Mouse (Mus musculus) urinary bladder, postnatal 0 days (tissue): ENCODE results near the gene Srrd. TPM values are rescaled to one million over a fixed set of nuclear protein-coding genes. Genes with fewer than 3 reads are reported as not detected.

ENCODE experiments used
- polyA plus RNA-seq: library from polyadenylated mRNA; unstranded; fragments of >200 nt; fragmentation: Nextera tagmentation; extraction: Ambion mirVana; gene quantifications from 2 replicates; pipeline ENCODE4 v1.2.1, GENCODE M21; 2015

Gene Srrd
- polyA plus RNA-seq, result 17.0 and 17.2 TPM in 2 replicates

DNA sequence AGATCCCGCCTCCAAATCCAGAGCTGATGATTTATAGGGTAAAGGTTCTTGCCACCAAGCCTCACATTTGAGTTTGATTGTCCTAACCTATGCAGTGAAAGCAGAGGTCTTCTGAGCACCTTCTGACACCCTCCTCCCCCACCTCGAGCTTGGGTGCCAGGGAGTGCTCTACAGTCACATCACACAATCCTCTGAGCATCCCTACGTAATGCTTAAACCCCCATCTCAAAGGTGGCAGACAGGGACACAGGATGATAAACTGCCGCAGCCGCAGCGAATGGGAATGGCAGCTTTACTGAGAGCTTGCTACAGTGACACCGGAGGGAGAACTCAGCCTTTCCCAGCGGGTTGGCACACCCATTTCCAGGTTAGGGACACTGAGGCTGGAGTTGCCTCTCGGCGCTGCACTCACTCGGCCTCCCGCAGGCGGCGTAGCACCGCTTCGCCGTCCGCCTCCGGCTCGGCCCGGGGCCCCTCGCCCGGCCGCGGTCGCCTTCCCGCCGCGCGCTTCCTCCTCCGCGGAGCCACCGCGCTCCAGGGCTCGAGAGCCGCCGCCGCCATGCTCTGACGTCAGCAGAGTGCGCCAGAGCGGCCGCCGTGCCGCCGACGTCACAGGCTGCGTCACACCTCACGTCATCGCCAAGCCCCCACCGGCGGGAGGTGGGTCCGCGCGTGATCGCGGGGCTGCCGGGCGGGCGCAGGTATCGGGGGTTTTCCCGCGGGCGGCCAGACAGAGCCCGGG is at the start of gene Srrd, which contains the start of gene Hps4:
Gene Srrd (minus strand): TSS at position 578 of the 742 bp plus-strand sequence.
Gene Hps4 (plus strand): TSS at position 621 of the 742 bp plus-strand sequence.

GRCm38 (mm10) chr5:112355910-112356309 is 13.1 kb upstream of the Srrd start, which contains the start of gene Gm6583:
TSS of gene Gm6583 (minus strand) at chr5:112356033.

DNA sequence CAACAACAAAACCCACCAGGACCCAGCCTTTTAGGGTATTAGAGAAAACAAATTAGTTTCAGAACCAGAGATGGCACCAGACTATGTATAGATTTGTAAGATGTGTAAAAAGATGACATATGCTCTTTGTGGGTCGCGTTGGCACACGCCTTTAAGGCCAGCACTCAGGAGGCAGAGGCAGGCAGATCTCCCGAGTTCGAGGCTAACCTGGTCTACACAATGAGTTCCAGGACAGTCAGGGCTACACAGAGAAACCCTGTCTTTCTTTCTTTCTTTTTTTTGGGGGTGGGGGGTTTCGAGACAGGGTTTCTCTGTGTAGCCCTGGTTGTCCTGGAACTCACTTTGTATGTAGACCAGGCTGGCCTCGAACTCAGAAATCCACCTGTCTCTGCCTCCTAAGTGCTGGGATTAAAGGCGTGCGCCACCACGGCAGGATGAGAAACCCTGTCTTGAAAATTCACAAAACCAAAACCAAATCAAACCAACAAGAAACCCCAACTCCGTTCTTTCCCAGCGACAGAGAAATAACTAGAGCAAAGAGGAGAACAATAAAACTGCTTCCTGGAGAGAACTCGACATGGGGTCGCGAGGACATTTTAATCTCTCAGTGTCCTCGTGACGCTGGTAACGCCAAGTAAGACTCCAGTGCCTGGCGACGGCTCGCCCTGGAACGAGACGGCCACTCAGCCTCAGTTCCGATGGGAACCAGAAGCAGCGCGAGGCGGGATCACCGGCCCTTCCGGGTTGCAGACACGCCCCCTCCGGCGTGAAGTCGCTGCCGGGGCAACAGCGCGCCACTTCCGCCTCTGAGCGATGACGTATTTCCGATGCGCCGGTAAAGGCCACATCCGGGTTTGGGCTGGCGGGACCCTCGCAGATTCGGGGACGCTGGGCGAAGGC is 17.0 kb downstream of the Srrd start, which contains the start of gene Tfip11:
Gene Tfip11 (plus strand): TSS at position 813 of the 900 bp plus-strand sequence.

Other genes with a start within 250 kb of the Srrd start
- gene Cryba4, start 90.5 kb downstream of the Srrd start, polyA plus RNA-seq, result 0.47 and 0.75 TPM in 2 replicates
- gene Crybb1, start 87.2 kb downstream of the Srrd start, polyA plus RNA-seq, result 0.39 TPM in 1 of 2 replicates, not detected in the other
- 58.1 and 60.0 TPM in 2 replicates for gene Tpst2, start 66.3 kb downstream of the Srrd start, polyA plus RNA-seq
- gene Tfip11, start 16.7 kb downstream of the Srrd start, polyA plus RNA-seq, result 12.9 and 13.0 TPM in 2 replicates
- gene Hps4, start within 50 bp of the Srrd start, polyA plus RNA-seq, result 12.4 and 14.8 TPM in 2 replicates
- 0.08 and 0.11 TPM in 2 replicates for gene Gm6583, start 13.0 kb upstream of the Srrd start, polyA plus RNA-seq
- 0.96 and 1.8 TPM in 2 replicates for gene Asphd2, start 51.8 kb upstream of the Srrd start, polyA plus RNA-seq
- gene Gm6588, start 106.4 kb upstream of the Srrd start, polyA plus RNA-seq, result not detected in 2 replicates
- gene Sez6l, start 234.1 kb upstream of the Srrd start, polyA plus RNA-seq, result 0.13 and 0.30 TPM in 2 replicates